Mouse (Mus musculus) embryonic stem cell, embryonic (primary cell): ENCODE results near the gene Hddc3.

ENCODE experiments used
- CTCF ChIA-PET, 4 experiments: fragments of 300-600 bp in 2 of 4; fragments of 350-600 bp in 2 of 4; sonication (Branson Sonifier 250); formaldehyde crosslinking; loops; one replicate each; lab custom pipeline; 2022; ENCODE audit warnings: inconsistent platforms in 2 of 4; lab: Charles Lee
- POLR2A ChIA-PET, 4 experiments: fragments of 300-600 bp in 2 of 4; fragments of 350-600 bp in 2 of 4; sonication (Branson Sonifier 250); formaldehyde crosslinking; loops; one replicate each; lab custom pipeline; 2022; ENCODE audit warnings: antibody characterized with exemption in 4 of 4, inconsistent platforms in 1 of 4; lab: Charles Lee

The Hddc3 gene

GRCm38 (mm10) chr7:80346173-80346572 is 3.3 kb downstream of the Hddc3 start:
- POLR2A ChIA-PET = interaction anchor here in 2 of 4 experiments (1.0 to 1.5 kb wide), 3 partner anchors 21 to 24 kb away, joined by 3 to 7 read pairs (median 4); partner anchors contain the start of gene Rccd1 (in 2 of the 2)
- CTCF ChIA-PET = no interaction called here

GRCm38 (mm10) chr7:80346830-80347229 is 3.9 kb downstream of the Hddc3 start:
- CTCF ChIA-PET = no interaction called here
- POLR2A ChIA-PET = interaction anchor here in 1 of 4 experiments (0.5 to 1.0 kb wide), 2 partner anchors 22 to 336 kb away, joined by 3 to 4 read pairs; partner anchors contain the start of gene Rccd1

DNA sequence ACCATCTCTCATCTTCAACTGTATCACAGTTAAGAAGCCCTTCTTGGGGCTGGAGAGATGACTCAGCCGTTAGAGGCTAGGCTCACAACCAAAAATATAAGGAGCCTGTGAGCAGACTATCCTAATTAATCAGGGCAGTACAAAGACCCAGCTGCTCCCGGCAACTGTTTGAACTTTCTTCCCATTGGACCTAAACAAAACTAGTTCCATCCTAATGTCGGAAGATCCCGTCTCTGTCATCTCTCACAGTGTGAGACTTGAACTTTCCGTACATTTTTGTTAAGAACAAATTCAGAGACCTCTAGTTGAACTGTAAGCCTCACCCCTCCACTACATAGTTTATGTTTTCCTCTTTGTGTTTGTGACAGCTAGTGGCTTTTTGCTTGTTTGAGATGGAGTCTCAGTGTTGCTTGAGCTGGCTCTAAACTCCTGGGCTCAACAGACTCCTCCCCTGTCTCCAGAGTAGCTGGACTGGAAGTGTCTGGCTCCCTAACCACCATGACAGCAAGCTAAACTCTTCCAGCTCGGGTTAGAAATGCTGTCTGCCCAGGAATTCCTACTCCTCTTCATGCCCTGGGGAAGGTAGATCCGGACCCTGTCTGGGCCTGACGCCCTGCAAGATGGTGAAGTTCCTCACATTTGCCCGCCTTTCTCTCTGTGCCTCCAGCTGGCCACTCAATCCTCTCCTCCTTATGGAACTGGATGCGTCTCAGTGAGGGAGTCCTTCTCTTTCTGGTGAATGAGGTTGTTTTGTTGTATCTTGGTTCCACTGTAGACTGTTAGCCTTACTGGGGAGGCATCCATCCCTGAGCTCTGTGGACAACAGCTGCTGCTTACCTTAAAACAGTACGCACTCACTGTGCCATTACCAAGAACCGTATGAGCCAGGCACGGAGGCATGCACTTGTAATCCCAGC is 5.0 kb downstream of the Hddc3 start:
- CTCF ChIA-PET = interaction anchor here in 3 of 4 experiments (0.6 to 1.4 kb wide), 8 partner anchors 22 to 999 kb away, joined by 3 to 5 read pairs (median 4); no protein-coding TSS in a partner anchor

DNA sequence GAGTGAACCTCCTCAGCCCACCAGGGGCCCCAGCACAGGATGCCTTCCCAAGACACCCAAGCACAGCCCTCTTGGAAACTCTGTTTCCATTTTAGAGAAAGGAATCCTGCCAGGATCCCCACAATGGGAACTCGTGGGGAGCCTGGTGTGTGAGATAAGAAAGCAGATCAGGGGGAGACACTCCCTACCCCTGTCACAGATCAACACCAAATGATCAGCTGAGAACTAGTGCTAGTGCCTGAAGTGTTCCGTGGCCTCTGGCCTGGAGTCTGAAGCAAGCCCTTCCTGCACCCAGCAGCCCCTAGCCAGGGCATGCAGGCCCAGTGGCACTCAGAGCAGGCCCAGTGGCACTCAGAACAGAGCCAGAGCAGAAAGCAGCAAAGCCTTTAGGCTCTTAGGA is 7.9 kb downstream of the Hddc3 start:
- CTCF ChIA-PET = interaction anchor here in 2 of 4 experiments (1.2 to 1.5 kb wide), 2 partner anchors 27 to 210 kb away, joined by 4 read pairs; no protein-coding TSS in a partner anchor

More for the DNA sequence above, 5.0 kb downstream of the Hddc3 start:
- POLR2A ChIA-PET = interaction anchor here in 3 of 4 experiments (1.0 to 1.2 kb wide), 4 partner anchors 8 to 23 kb away, joined by 3 read pairs; partner anchors contain the start of gene Man2a2 (in 1 of the 3)

DNA sequence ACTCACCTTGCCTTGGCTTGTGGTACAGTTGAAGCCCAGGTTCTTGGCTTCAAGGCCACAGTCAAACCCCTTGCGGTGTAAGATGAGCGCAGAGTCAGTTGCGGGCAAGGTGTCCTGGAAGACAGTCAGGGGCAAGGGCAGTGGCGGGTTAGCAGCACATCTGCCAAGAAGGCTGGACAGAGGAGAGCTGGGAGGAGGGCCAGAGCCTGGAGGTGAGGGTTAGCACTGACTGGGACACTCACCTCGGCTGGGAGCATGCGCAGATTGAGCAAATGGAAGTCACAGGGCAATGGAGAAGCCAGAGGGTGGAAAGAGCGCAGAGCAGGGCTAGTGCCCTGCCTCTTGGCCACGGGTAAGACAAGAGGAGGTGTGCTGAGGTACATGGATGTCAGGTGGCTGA is 10.0 kb downstream of the Hddc3 start:
- POLR2A ChIA-PET = interaction anchor here (0.6 to 2.7 kb wide), 13 partner anchors 10 to 201 kb away, joined by 3 to 11 read pairs (median 4); partner anchors contain the start of genes Rccd1 (in 3 of the 4) and Hddc3 (in 2 of the 4)
- CTCF ChIA-PET = interaction anchor here in 2 of 4 experiments (0.7 to 2.4 kb wide), 4 partner anchors 10 to 213 kb away, joined by 3 to 17 read pairs (median 3); partner anchors contain the start of genes Man2a2 (in 2 of the 2) and Hddc3 (in 1 of the 2)

More for the DNA sequence above, 7.9 kb downstream of the Hddc3 start:
- POLR2A ChIA-PET = interaction anchor here in 2 of 4 experiments (0.5 to 1.4 kb wide), 6 partner anchors 9 to 89 kb away, joined by 3 to 4 read pairs (median 4); partner anchors contain the start of gene Rccd1 (in 1 of the 2)

DNA sequence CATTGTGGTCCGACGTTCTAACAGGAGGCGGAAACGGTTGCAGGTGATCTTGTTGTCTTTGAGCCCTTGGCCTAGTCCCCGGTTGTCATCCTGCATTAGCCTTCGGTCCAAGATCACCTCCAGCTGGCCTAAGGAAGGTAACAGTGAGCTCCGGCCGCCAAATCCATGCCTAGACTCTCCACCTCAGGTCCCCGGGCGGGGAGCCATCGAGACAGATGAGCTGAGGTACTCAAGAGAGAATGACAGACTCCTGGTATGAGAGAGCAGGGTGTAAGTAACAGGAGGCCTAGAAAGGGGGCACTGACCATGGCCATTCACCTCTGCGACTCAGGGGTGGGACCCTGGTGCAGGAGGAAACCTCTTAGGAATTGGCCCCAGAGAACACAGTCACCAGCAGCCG is 13.4 kb downstream of the Hddc3 start:
- POLR2A ChIA-PET = interaction anchor here (0.5 to 2.3 kb wide), 20 partner anchors 8 to 246 kb away, joined by 3 to 9 read pairs (median 4); partner anchors contain the start of genes Hddc3 (in 3 of the 4), Rccd1 (in 1 of the 4) and Unc45a (in 1 of the 4)
- CTCF ChIA-PET = interaction anchor here in 3 of 4 experiments (0.6 to 2.1 kb wide), 7 partner anchors 14 to 141 kb away, joined by 3 to 9 read pairs (median 5); partner anchors contain the start of gene Hddc3 (in 1 of the 3)

DNA sequence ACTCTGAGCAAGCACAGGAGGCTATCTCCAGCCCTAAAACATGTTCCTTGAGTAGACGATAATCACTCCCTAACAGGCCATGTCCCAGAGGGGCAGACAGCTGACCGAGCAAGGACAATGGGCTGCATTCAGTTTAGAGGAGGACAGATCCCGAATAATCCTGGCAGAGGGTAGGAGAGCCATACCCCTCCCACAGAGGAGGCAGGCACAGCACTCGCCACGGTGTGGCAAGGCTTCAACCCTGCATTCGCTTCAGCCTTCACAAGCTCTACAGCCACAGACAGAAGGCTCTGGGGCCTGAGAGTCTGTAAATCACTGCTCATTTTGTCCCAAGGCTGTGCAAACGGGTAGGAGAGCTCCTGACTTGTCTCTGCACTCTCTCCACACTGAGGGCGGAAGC is 14.3 kb downstream of the Hddc3 start:
- ChIA-PET CTCF (interaction anchor here in 3 of 4 experiments (0.6 to 2.1 kb wide), 6 partner anchors 14 to 565 kb away, joined by 3 to 9 read pairs (median 3); partner anchors contain the start of gene Hddc3 (in 2 of the 3)), POLR2A (interaction anchor here in 3 of 4 experiments (0.5 to 2.3 kb wide), 9 partner anchors 10 to 204 kb away, joined by 3 to 9 read pairs (median 4); partner anchors contain the start of gene Hddc3 (in 1 of the 3))

GRCm38 (mm10) chr7:80358039-80358438 is 15.1 kb downstream of the Hddc3 start:
- POLR2A ChIA-PET = interaction anchor here in 3 of 4 experiments (0.9 to 2.3 kb wide), 7 partner anchors 9 to 205 kb away, joined by 3 to 9 read pairs (median 4); partner anchors contain the start of gene Hddc3 (in 2 of the 3)
- CTCF ChIA-PET = interaction anchor here in 3 of 4 experiments (0.9 to 2.1 kb wide), 3 partner anchors 15 kb away, joined by 3 to 9 read pairs (median 3); partner anchors contain the start of gene Hddc3 (in 3 of the 3)

DNA sequence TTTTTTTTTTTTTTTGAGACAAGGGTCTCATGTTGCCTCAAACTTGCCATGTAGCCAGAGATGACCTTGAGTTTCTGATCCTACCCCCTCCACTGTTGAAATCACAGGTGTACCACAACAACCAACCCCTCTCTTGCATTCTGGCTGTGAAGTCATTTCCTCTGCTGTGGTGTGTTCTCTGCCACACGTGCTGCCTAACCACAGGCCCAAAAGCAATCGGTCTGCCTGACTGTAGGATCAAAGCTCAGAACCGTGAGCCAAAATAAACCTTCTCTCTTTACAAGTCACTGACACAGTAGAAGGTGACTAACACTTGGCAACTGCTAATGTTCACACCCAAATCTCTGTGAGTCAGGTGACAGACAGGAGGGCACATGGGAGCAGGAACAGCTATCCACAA is 17.5 kb downstream of the Hddc3 start:
- ChIA-PET CTCF (interaction anchor here in 2 of 4 experiments (0.6 to 1.4 kb wide), 3 partner anchors 12 to 64 kb away, joined by 3 to 5 read pairs (median 3); no protein-coding TSS in a partner anchor), POLR2A (interaction anchor here in 3 of 4 experiments (0.7 to 1.5 kb wide), 6 partner anchors 10 to 206 kb away, joined by 3 to 4 read pairs (median 3); partner anchors contain the start of gene Man2a2 (in 1 of the 3))

DNA sequence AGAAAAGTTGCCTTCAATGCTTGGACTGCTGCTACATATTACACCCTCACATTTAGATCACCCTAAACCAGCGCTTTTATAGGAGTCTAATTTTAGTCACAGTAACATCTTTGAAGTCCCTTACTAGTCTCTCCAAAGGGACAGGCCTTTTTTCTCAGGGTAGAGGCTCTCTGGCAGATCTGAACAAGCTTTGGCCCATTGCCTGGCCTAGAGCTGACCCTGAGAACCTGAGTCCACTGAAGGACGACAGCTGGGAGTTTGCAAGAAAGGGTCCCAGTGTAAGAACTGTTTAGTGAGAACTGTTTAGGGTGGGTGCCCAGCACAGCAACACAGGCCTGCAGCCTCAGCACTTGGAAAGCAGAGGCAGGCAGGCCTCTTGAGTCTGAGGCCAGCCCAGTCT is 22.9 kb downstream of the Hddc3 start:
- CTCF ChIA-PET = interaction anchor here in 2 of 4 experiments (1.0 to 1.8 kb wide), 2 partner anchors 12 kb away, joined by 5 to 11 read pairs; no protein-coding TSS in a partner anchor
- POLR2A ChIA-PET = interaction anchor here in 1 of 4 experiments (1.0 to 1.8 kb wide), 4 partner anchors 21 to 468 kb away, joined by 3 to 5 read pairs (median 3); partner anchors contain the start of gene Blm

DNA sequence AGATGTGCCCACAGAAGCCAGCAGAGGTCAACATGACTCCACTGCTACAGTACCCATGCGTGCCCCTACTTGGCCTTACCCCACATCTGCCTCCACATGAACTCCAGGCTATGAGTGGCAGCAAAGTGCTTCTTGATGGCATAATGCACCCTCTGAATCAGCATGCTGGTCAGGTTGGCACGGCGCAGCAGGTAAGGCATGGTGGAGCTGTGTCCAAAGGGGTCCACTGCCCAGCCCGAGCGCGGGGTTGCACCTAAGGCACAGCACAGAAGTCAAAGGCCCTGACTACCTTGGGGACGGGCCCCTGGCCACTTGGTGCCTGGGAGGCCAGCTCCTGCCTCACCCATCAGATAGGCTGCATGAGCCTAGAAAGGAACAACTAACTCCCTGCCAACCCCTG is 24.3 kb downstream of the Hddc3 start:
- CTCF ChIA-PET = interaction anchor here in 3 of 4 experiments (1.1 to 2.4 kb wide), 6 partner anchors 10 to 227 kb away, joined by 3 to 11 read pairs (median 6); partner anchors contain the start of genes Hddc3 (in 1 of the 3) and Unc45a (in 1 of the 3)
- POLR2A ChIA-PET = interaction anchor here in 2 of 4 experiments (1.0 to 3.3 kb wide), 6 partner anchors 9 to 168 kb away, joined by 3 to 11 read pairs (median 4); partner anchors contain the start of genes Blm (in 1 of the 2) and Rccd1 (in 1 of the 2)

GRCm38 (mm10) chr7:80368009-80368408 is 25.1 kb downstream of the Hddc3 start:
- ChIA-PET POLR2A (interaction anchor here in 2 of 4 experiments (0.9 to 3.8 kb wide), 11 partner anchors 9 to 237 kb away, joined by 3 to 31 read pairs (median 5); partner anchors contain the start of genes Hddc3 (in 1 of the 2) and Rccd1 (in 1 of the 2)), CTCF (interaction anchor here in 3 of 4 experiments (1.1 to 2.4 kb wide), 9 partner anchors 9 to 228 kb away, joined by 3 to 11 read pairs (median 5); partner anchors contain the start of genes Hddc3 (in 2 of the 3) and Unc45a (in 1 of the 3))

- ChIA-PET POLR2A (interaction anchor here in 3 of 4 experiments (0.7 to 3.8 kb wide), 19 partner anchors 9 to 816 kb away, joined by 3 to 31 read pairs (median 5); partner anchors contain the start of genes Blm (in 1 of the 3), Hddc3 (in 1 of the 3), Idh2 (in 1 of the 3) and Rccd1 (in 1 of the 3)), CTCF (interaction anchor here (0.5 to 2.4 kb wide), 16 partner anchors 9 to 238 kb away, joined by 3 to 11 read pairs (median 6); partner anchors contain the start of gene Hddc3 (in 2 of the 4))
Measured at GRCm38 (mm10) chr7:80368635-80369421, 25.9 kb downstream of the Hddc3 start.

DNA sequence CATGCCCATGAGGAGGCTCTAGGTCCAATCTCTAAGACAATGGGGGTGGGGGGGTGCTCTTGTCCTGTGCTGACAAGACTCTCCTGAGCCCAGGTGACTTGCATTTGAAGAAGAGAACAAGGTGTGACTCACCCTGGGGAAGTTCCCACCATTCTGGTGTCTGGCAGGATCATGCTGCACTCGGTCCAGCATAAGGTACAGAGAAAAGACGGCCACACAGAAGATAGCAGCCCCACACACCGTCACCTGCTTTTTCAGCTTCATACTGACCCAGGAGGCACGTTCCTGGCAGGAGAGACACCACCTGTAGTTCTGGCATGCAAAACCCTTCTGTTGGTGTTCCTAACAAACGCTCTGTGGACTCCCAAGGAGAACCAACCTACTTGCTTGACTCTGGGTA is 26.6 kb downstream of the Hddc3 start:
- CTCF ChIA-PET = interaction anchor here (0.6 to 2.4 kb wide), 11 partner anchors 8 to 215 kb away, joined by 3 to 11 read pairs (median 6); partner anchors contain the start of gene Hddc3 (in 2 of the 4)

GRCm38 (mm10) chr7:80369967-80370431 is 27.1 kb downstream of the Hddc3 start:
- CTCF ChIA-PET = interaction anchor here (0.7 to 2.4 kb wide), 26 partner anchors 9 to 371 kb away, joined by 3 to 10 read pairs (median 4); partner anchors contain the start of genes Hddc3 (in 4 of the 4), Rccd1 (in 1 of the 4) and Unc45a (in 1 of the 4)
- POLR2A ChIA-PET = interaction anchor here in 3 of 4 experiments (0.6 to 3.8 kb wide), 38 partner anchors 7 to 491 kb away, joined by 3 to 31 read pairs (median 4); partner anchors contain the start of genes Hddc3 (in 2 of the 3), Rccd1 (in 2 of the 3), Cib1 (in 1 of the 3) and Gdpgp1 (in 1 of the 3)

More for the DNA sequence above, 26.6 kb downstream of the Hddc3 start:
- POLR2A ChIA-PET = interaction anchor here in 3 of 4 experiments (0.6 to 3.8 kb wide), 21 partner anchors 8 to 816 kb away, joined by 3 to 31 read pairs (median 5); partner anchors contain the start of genes Rccd1 (in 2 of the 3), Blm (in 1 of the 3), Cib1 (in 1 of the 3) and Gdpgp1 (in 1 of the 3)
